Mouse (Mus musculus): ENCODE data around the gene Cldn3. TPM values are rescaled to one million over a fixed set of nuclear protein-coding genes. Genes with fewer than 3 reads are reported as not detected.

Cldn3 gene
- total RNA-seq, 2 experiments from 2014 or later, result 8.2 to 13.9 TPM

- DNase-seq, result peak; percentile 37
Observed at GRCm38 (mm10) chr5:135035608-135036359, 49.8 kb downstream of the Cldn3 start.

Other genes with a start within 250 kb of the Cldn3 start
- 1,000 to 10,000 TPM in 1 of 2 experiments, 100 to 1,000 TPM in 1; 255 to 1,124 TPM for gene Eln, start 238.9 kb upstream of the Cldn3 start, total RNA-seq (2021)
- gene Tmem270, start 79.5 kb upstream of the Cldn3 start, total RNA-seq (2021), result not detected
- gene Cldn13, start 70.7 kb upstream of the Cldn3 start, total RNA-seq (2021), result 1 to 10 TPM in 1 of 2 experiments, under 1 TPM in 1; 0.75 to 3.3 TPM
- gene Mettl27, start 53.8 kb upstream of the Cldn3 start, total RNA-seq (2021), result 10 to 100 TPM; 23.6 to 24.2 TPM
- under 1 TPM; 0.21 to 0.57 TPM for gene Cldn4, start 39.3 kb upstream of the Cldn3 start, total RNA-seq (2021)
- gene Abhd11, start 22.9 kb downstream of the Cldn3 start, total RNA-seq (2021), result 10 to 100 TPM; 67.3 to 77.9 TPM
- gene Stx1a, start 37.3 kb downstream of the Cldn3 start, total RNA-seq (2021), result 1 to 10 TPM; 6.8 to 9.5 TPM
- 10 to 100 TPM; 23.7 to 24.5 TPM for gene Dnajc30, start 78.0 kb downstream of the Cldn3 start, total RNA-seq (2021)
- gene Bud23, start 78.7 kb downstream of the Cldn3 start, total RNA-seq (2021), result 10 to 100 TPM; 41.3 to 44.6 TPM
- gene Vps37d, start 92.1 kb downstream of the Cldn3 start, total RNA-seq (2021), result 1 to 10 TPM; 3.8 to 4.5 TPM
- 10 to 100 TPM; 59.1 to 71.7 TPM for gene Mlxipl, start 103.7 kb downstream of the Cldn3 start, total RNA-seq (2021)
- gene Tbl2, start 163.4 kb downstream of the Cldn3 start, total RNA-seq (2021), result 10 to 100 TPM; 23.2 to 23.5 TPM
- gene Bcl7b, start 182.1 kb downstream of the Cldn3 start, total RNA-seq (2021), result 10 to 100 TPM; 41.9 to 43.3 TPM
- 10 to 100 TPM; 60.4 to 70.1 TPM for gene Baz1b, start 201.1 kb downstream of the Cldn3 start, total RNA-seq (2021)